Mouse (Mus musculus) 3134 (cell line): ENCODE results near the gene Lamc1.
"Not testable (repeated sequence)": the region's sequence is repeated elsewhere in the genome, so short reads cannot be mapped to it uniquely, and the experiment has no call there.

Experiments
- DNase-seq: peaks from one replicate; pipeline ENCODE4 v3.0.0-alpha.2; 2011; ENCODE audit warnings: low spot score; ENCODE audit not compliant: insufficient read length; ENCODE audit errors: extremely low read depth

Gene Lamc1

DNA sequence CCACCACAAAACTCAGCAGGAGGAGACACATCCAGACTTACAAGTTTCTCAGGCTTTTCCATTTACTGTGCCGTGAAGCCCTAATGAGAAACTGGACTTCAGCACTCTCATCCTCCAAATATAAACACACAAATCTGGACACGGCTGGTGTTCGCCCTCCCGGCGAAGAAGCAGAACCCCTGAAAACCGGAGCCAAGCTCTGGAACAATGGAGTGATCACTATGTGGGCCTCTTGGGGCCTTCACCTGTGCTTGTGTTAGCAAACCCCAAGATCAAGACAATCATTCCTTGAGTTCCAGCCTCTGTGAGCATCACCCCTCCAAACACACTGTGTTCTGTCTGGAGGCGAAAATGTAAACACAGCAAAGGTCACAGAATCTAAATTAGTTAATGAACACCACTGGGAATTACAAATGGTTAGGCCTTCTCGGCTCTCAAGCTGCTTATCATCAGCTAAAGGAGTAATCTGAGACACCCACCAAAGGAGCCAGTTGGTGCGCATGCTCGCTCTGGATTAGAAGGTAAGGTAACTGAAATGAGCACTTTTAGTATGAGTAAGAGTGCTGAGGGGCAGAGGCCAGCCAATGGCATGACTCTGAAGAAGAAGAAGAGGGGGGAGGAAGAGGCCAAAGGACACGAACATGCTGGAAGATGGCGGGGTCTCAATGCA lies 24.9 kb downstream of the Lamc1 start:
- DNase-seq = no peak

- not testable (repeated sequence) for DNase-seq
Observed at GRCm38 (mm10) chr1:153305728-153306127, 26.9 kb downstream of the Lamc1 start.

DNA sequence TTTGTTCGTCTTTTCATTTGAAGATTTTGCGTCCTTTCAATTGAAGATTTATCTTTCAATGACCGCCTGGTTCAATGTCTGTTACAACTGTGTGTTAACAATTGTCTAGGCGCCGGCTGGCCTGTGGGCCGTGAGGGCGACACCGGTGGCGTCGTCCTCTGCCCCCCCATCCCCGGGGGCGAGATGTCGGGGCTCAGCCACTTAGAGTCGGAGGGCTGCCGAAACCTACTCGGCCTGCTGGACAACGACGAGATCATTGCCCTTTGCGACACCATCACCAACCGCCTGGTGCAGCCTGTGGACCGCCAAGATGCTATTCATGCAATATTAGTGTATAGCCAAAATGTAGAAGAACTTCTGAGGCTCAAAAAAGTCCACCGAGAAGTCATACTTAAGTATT lies 27.3 kb downstream of the Lamc1 start:
- DNase-seq = not testable (repeated sequence)

DNA sequence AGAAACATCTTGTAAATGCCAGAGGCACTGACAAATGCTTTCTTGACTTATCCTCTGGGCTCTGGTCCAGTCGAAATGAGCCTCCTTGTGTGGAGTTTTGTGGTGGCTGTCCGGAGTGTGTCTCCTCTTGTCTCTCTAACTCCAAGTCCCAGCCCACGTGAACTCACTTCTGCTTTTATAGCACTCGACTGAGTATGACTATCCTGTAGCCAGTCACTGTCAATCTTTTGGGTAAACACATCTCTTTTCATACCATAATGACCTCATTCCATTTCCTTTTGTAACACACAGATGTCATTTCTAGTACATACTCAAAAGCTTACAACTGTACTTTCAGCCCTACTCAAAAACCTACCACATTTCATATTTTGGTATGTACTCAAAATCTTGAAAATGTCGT lies 33.1 kb downstream of the Lamc1 start:
- not testable (repeated sequence) for DNase-seq

DNA sequence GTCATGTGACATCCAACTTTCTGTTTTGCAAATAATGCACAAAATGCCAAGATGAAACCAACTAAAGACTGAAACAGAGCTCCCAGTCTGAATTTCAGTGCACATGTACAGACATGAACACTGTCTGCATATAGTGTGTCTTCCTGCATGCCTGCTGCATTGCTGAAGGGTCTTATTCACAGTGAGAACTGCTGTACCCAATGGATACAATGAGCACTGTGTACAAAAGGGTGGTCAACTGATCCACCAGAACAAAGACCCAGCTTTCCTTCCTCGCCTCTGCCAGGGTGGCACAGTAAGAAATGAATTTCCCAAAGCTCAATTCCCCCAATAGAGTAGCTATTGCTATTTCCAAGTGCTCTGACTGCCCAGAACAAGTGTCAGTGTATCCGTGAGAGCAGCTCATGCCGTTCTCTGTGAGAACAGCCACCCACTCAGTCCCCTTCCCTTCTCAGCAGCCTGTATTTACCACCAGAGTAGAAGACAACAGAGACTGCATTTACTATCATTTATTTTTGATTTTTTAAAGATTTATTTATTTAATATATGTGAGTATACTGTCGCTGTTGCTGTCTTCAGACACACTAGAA lies 34.7 kb downstream of the Lamc1 start:
- not testable (repeated sequence) for DNase-seq

- DNase-seq = no peak
Observed at GRCm38 (mm10) chr1:153296035-153296434, 36.6 kb downstream of the Lamc1 start.

GRCm38 (mm10) chr1:153292892-153293291 lies 39.7 kb downstream of the Lamc1 start:
- no peak for DNase-seq

- DNase-seq = peak; percentile 58
Observed at GRCm38 (mm10) chr1:153292202-153292601, 40.4 kb downstream of the Lamc1 start.

- DNase-seq = no peak
Observed at GRCm38 (mm10) chr1:153291416-153291815, 41.2 kb downstream of the Lamc1 start.

GRCm38 (mm10) chr1:153288010-153288409 lies 44.6 kb downstream of the Lamc1 start:
- no peak for DNase-seq

DNA sequence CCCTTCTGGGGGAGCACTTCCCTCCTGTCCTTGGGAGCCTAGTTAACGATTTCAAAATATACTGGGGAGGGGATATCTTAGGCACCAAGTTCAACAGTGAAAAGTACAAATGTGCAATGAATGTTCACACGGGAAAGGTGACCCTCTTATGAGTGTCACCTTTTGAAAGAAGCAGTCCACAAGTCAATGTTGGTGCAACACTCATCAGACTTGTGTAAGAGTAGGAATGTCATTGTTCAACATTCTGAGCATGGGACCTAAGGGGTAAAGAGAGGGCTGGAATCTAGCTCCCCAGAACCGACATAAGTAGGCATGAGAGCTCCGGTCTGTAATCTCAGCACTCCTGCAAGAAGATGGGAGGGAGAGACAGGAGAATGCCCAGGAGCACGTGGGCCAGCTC lies 45.1 kb downstream of the Lamc1 start:
- no peak for DNase-seq

GRCm38 (mm10) chr1:153286216-153286615 lies 46.4 kb downstream of the Lamc1 start:
- DNase-seq = no peak

GRCm38 (mm10) chr1:153285188-153285587 lies 47.4 kb downstream of the Lamc1 start:
- DNase-seq = no peak

DNA sequence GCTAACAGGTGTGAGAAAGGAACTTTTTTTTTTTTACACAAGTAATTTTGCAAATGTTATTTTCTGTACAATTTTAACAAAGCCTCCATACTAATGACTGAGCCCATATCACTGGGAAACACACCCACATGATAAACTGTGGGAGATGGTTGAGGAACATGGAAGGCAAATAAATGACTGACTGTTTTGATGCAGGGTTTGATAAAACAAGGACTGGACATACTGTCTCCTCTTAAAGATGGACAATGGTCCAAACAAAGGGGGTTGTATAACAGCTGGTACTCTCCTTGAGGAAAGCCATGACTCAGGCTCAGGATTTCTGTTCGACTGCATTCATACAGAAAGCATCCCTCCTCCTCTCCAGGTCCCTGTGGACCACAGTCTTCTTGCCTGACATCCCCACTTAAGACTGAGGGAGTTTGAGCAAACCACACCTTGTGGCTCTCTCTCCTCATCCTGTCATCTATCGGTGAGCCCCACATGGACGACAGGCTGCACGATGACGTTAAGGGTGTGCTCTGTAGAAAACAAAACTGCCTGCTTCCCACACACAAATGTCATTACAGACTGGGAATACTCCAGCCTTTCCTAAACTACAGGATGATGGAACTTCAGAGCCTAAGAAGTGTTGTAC lies 50.1 kb downstream of the Lamc1 start:
- no peak for DNase-seq

- DNase-seq = no peak
Observed at GRCm38 (mm10) chr1:153281483-153281882, 51.1 kb downstream of the Lamc1 start.

DNA sequence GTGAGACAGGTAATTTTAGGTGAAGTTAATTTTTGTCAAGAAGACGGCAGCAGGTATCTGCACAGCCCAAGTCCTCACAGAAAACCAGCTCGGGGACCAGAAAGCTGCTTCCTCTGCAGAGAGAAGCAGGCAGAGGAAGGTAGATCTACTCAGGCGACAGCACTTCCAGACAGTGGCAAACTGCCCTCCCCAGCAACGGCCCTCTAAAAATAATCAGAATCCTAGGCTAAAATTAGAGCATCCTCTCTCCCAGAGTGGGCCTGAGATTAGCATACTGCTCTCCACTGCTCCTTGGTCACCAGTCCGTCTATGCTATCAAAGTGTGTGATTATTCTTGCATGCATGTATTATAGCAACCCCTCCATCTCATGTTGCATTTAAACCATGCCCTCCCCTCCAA lies 52.2 kb downstream of the Lamc1 start:
- no peak for DNase-seq

GRCm38 (mm10) chr1:153278028-153278613 lies 54.5 kb downstream of the Lamc1 start:
- no peak for DNase-seq

GRCm38 (mm10) chr1:153275466-153275865 lies 57.1 kb downstream of the Lamc1 start:
- DNase-seq = no peak

GRCm38 (mm10) chr1:153274611-153275010 lies 58.0 kb downstream of the Lamc1 start:
- no peak for DNase-seq

- no peak for DNase-seq
Observed at GRCm38 (mm10) chr1:153273657-153274056, 58.9 kb downstream of the Lamc1 start.

GRCm38 (mm10) chr1:153270827-153271226 lies 61.8 kb downstream of the Lamc1 start:
- DNase-seq = no peak

- DNase-seq = no peak
Observed at GRCm38 (mm10) chr1:153269681-153270080, 62.9 kb downstream of the Lamc1 start.
